Mouse (Mus musculus): ENCODE measurements at regions not wholly inside any gene's neighbourhood (a gene's known extent, or its start where the extent isn't known, plus 50 kb on each side); places are given as distances from the start of the nearest gene placed in this dataset.

DNA sequence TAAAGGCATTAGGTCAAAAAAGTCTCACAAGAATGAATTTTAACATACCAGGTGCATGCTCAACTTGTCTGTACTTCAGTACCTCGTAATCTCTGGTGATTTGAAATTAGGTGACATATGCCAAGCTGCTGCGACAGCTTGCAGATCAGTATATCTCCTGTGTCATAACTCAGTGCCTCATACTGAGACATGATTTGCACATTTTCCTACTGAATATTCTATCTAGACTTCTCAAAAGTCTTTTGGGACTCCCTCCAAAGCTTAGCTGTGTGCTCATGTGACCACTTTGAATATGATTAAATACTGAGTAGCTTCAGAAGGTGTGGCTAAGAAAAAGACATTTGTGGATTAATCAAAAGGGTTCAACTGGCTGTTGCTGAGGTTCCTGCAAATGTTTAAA is 416.3 kb upstream of the Pdzrn3 start:
- in situ Hi-C loops (cut with MboI; ENCODE audit: low sequenced_read_pairs in 2 of 2, unreplicated experiment in 2 of 2) = no loop called here
- no peak overlapping the region for H3K4me3 ChIP-seq (ENCODE audit: insufficient read depth in 1 of 2, low read depth in 1 of 2, low read length in 2 of 2, poor library complexity in 1 of 2, severe bottlenecking in 1 of 2)
- no peak for DNase-seq (ENCODE audit: low read depth, low spot score)

DNA sequence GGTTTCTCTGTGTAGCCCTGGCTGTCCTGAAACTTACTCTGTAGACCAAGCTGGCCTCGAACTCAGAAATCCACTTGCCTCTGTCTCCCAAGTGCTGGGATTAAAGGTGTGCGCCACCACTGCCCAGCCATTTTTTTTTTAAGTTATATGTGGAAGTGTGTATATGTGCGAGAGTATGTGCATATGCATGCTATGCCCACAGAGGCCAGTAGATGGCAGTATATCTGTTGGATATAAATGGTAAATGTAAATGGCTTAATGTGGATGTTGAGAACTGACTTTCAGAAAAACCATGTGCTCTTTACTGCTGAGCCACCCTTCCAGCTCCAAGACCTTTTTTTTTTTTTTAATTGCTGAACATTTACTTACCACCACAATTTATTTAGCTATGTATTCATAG is 400.2 kb upstream of the Pdzrn3 start:
- Histone ChIP-seq H3K9me3 (ENCODE audit: control insufficient read depth, insufficient read depth, low read depth, low read length) (no peaks in the 10 kb centered on the region), H3K27ac (ENCODE audit: insufficient read depth, low read depth, low read length, poor library complexity, severe bottlenecking) (no peak overlapping the region), H3K4me1 (ENCODE audit: control insufficient read depth in 2 of 2, insufficient read depth in 2 of 2, low read length in 2 of 2, poor library complexity in 1 of 2) (no peaks in the 10 kb centered on the region), H3K36me3 (ENCODE audit: control insufficient read depth, insufficient read depth, low read length, poor library complexity, severe bottlenecking) (no peaks in the 10 kb centered on the region), H3K9ac (ENCODE audit: insufficient read depth, low read depth, low read length, poor library complexity, severe bottlenecking) (no peak overlapping the region), H3K4me3 (ENCODE audit: insufficient read depth in 1 of 2, low read depth in 1 of 2, low read length in 2 of 2, poor library complexity in 1 of 2, severe bottlenecking in 1 of 2) (no peak overlapping the region)
- DNase-seq (ENCODE audit: low read depth, low spot score) = peak; percentile 73
- TF ChIP-seq ZNF384 (IDR thresholded peaks at IDR 0.05; ENCODE audit: low read depth, low read length) (peak; percentile 54; the same call in 1 of the 2 replicates), HCFC1 (IDR thresholded peaks at IDR 0.05; ENCODE audit: borderline replicate concordance, insufficient read depth, low read length) (no peak)
- in situ Hi-C loops (cut with MboI; ENCODE audit: low sequenced_read_pairs in 2 of 2, unreplicated experiment in 2 of 2) = no loop called here

More for the DNA sequence above, 416.3 kb upstream of the Pdzrn3 start:
- Histone ChIP-seq H3K36me3 (ENCODE audit: control insufficient read depth, insufficient read depth, low read length, poor library complexity, severe bottlenecking) (no peaks in the 10 kb centered on the region), H3K4me1 (ENCODE audit: control insufficient read depth in 2 of 2, insufficient read depth in 2 of 2, low read length in 2 of 2, poor library complexity in 1 of 2) (no peaks in the 10 kb centered on the region), H3K9me3 (ENCODE audit: control insufficient read depth, insufficient read depth, low read depth, low read length) (no peaks in the 10 kb centered on the region), H3K27ac (ENCODE audit: insufficient read depth, low read depth, low read length, poor library complexity, severe bottlenecking) (no peak overlapping the region), H3K9ac (ENCODE audit: insufficient read depth, low read depth, low read length, poor library complexity, severe bottlenecking) (no peak overlapping the region)
- TF ChIP-seq ZNF384 (IDR thresholded peaks at IDR 0.05; ENCODE audit: low read depth, low read length) = no peak
- TF ChIP-seq MAFK (IDR thresholded peaks at IDR 0.05; ENCODE audit: insufficient read depth, low read depth, low read length) = no peak
- no peak for TF ChIP-seq CHD2 (IDR thresholded peaks at IDR 0.05; ENCODE audit: low read depth, low read length)
- TF ChIP-seq HCFC1 (IDR thresholded peaks at IDR 0.05; ENCODE audit: borderline replicate concordance, insufficient read depth, low read length) = no peak
- no peak for TF ChIP-seq ZC3H11A (IDR thresholded peaks at IDR 0.05; ENCODE audit: borderline replicate concordance, low read depth, low read length)

DNA sequence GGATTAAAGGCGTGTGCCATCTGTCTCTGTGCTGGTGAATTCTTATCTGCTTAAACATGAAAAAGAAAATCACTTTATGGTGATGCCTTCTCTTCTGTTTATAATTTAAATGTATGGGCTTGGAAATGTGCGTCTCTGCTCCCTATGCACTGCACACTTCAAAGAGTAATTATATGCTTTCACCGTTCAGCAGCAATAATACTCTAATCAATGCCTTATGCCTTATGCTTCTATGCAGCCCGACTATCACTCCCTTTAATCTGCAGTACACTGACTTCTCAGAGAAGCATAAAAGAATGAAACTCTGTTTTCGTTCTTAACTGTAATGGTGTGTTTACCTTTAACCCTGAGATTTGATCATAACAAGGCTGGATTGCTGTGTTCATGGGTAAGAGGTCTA is 395.5 kb upstream of the Pdzrn3 start:
- no peak overlapping the region for H3K9ac ChIP-seq (ENCODE audit: insufficient read depth, low read depth, low read length, poor library complexity, severe bottlenecking)

DNA sequence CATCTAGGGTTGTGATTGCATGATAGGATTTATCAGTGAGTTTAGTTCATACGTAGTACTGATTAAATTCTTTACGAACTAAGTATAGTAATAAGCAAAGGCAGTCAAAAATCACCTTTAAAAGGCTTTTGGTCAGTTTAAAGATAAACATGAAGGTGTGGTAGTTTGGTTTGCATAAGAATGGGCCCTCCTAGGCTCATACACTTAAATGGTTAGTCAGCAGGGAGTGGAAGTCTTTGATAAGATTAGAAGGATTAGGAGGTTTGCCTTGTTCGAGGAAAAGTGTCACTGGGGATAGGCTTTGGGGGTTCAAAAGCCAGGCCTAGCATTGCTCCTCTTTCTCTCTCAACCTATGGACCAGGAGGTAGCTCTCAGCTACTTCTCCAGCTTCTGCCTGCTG is 357.4 kb upstream of the Pdzrn3 start:
- in situ Hi-C loops (cut with MboI; ENCODE audit: low sequenced_read_pairs in 2 of 2, unreplicated experiment in 2 of 2) = no loop called here
- no peak for DNase-seq (ENCODE audit: low read depth, low spot score)
- H3K4me3 ChIP-seq (ENCODE audit: insufficient read depth in 1 of 2, low read depth in 1 of 2, low read length in 2 of 2, poor library complexity in 1 of 2, severe bottlenecking in 1 of 2) = no peak overlapping the region
- no peak overlapping the region for H3K9ac ChIP-seq (ENCODE audit: insufficient read depth, low read depth, low read length, poor library complexity, severe bottlenecking)
- H3K4me1 ChIP-seq (ENCODE audit: control insufficient read depth in 2 of 2, insufficient read depth in 2 of 2, low read length in 2 of 2, poor library complexity in 1 of 2) = peaks cover 0 to 1% of the 10 kb centered on the region in 2 experiments; a peak in 1 of 4 replicates
- TF ChIP-seq ZC3H11A (IDR thresholded peaks at IDR 0.05; ENCODE audit: borderline replicate concordance, low read depth, low read length) (no peak), HCFC1 (IDR thresholded peaks at IDR 0.05; ENCODE audit: borderline replicate concordance, insufficient read depth, low read length) (no peak), CHD2 (IDR thresholded peaks at IDR 0.05; ENCODE audit: low read depth, low read length) (no peak), MAFK (IDR thresholded peaks at IDR 0.05; ENCODE audit: insufficient read depth, low read depth, low read length) (no peak), ZNF384 (IDR thresholded peaks at IDR 0.05; ENCODE audit: low read depth, low read length) (no peak)
- no peaks in the 10 kb centered on the region for H3K9me3 ChIP-seq (ENCODE audit: control insufficient read depth, insufficient read depth, low read depth, low read length)
- H3K27ac ChIP-seq (ENCODE audit: insufficient read depth, low read depth, low read length, poor library complexity, severe bottlenecking) = no peak overlapping the region
- H3K36me3 ChIP-seq (ENCODE audit: control insufficient read depth, insufficient read depth, low read length, poor library complexity, severe bottlenecking) = no peaks in the 10 kb centered on the region

More for the DNA sequence above, 395.5 kb upstream of the Pdzrn3 start:
- Histone ChIP-seq H3K9me3 (ENCODE audit: control insufficient read depth, insufficient read depth, low read depth, low read length) (no peaks in the 10 kb centered on the region), H3K36me3 (ENCODE audit: control insufficient read depth, insufficient read depth, low read length, poor library complexity, severe bottlenecking) (no peaks in the 10 kb centered on the region), H3K27ac (ENCODE audit: insufficient read depth, low read depth, low read length, poor library complexity, severe bottlenecking) (no peak overlapping the region), H3K4me1 (ENCODE audit: control insufficient read depth in 2 of 2, insufficient read depth in 2 of 2, low read length in 2 of 2, poor library complexity in 1 of 2) (no peaks in the 10 kb centered on the region), H3K4me3 (ENCODE audit: insufficient read depth in 1 of 2, low read depth in 1 of 2, low read length in 2 of 2, poor library complexity in 1 of 2, severe bottlenecking in 1 of 2) (no peak overlapping the region)
- in situ Hi-C loops (cut with MboI; ENCODE audit: low sequenced_read_pairs in 2 of 2, unreplicated experiment in 2 of 2) = no loop called here
- TF ChIP-seq ZC3H11A (IDR thresholded peaks at IDR 0.05; ENCODE audit: borderline replicate concordance, low read depth, low read length) = no peak
- TF ChIP-seq MAFK (IDR thresholded peaks at IDR 0.05; ENCODE audit: insufficient read depth, low read depth, low read length) = no peak
- DNase-seq (ENCODE audit: low read depth, low spot score) = no peak

DNA sequence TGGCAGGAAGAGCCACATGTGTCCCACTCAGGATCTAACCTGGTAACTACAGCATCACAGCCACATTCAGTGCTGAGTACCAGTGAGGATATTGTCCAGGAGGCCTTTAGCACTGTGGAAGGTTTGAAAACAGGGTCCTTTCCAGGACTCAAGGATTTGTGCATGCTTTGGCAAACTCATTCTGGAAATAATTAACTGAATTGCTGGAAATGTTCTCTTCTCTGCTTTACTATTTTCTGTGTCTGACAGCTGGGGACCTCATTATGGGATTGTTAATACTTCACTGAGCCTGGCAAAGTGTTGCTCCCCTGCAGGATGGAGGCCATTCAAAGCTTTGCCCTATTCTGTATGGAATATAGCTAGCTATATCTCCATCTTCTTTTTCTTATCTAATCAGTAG is 342.8 kb upstream of the Pdzrn3 start:
- H3K9me3 ChIP-seq (ENCODE audit: control insufficient read depth, insufficient read depth, low read depth, low read length) = no peaks in the 10 kb centered on the region
- TF ChIP-seq ZNF384 (IDR thresholded peaks at IDR 0.05; ENCODE audit: low read depth, low read length) = no peak
- no peak for TF ChIP-seq MAFK (IDR thresholded peaks at IDR 0.05; ENCODE audit: insufficient read depth, low read depth, low read length)
- TF ChIP-seq HCFC1 (IDR thresholded peaks at IDR 0.05; ENCODE audit: borderline replicate concordance, insufficient read depth, low read length) = no peak
- TF ChIP-seq CHD2 (IDR thresholded peaks at IDR 0.05; ENCODE audit: low read depth, low read length) = no peak
- TF ChIP-seq ZC3H11A (IDR thresholded peaks at IDR 0.05; ENCODE audit: borderline replicate concordance, low read depth, low read length) = no peak
- H3K36me3 ChIP-seq (ENCODE audit: control insufficient read depth, insufficient read depth, low read length, poor library complexity, severe bottlenecking) = no peaks in the 10 kb centered on the region
- DNase-seq (ENCODE audit: low read depth, low spot score) = no peak
- in situ Hi-C loops (cut with MboI; ENCODE audit: low sequenced_read_pairs in 2 of 2, unreplicated experiment in 2 of 2) = no loop called here
- H3K4me1 ChIP-seq (ENCODE audit: control insufficient read depth in 2 of 2, insufficient read depth in 2 of 2, low read length in 2 of 2, poor library complexity in 1 of 2) = no peaks in the 10 kb centered on the region
- H3K27ac ChIP-seq (ENCODE audit: insufficient read depth, low read depth, low read length, poor library complexity, severe bottlenecking) = no peak overlapping the region
- H3K4me3 ChIP-seq (ENCODE audit: insufficient read depth in 1 of 2, low read depth in 1 of 2, low read length in 2 of 2, poor library complexity in 1 of 2, severe bottlenecking in 1 of 2) = no peak overlapping the region
- no peak overlapping the region for H3K9ac ChIP-seq (ENCODE audit: insufficient read depth, low read depth, low read length, poor library complexity, severe bottlenecking)

Measured in ES-E14 (cell line).